Mouse (Mus musculus) intestine, postnatal 0 days (tissue): Measurements from ENCODE around the gene Gm26620. TPM values are rescaled to one million over a fixed set of nuclear protein-coding genes. Genes with fewer than 3 reads are reported as not detected.

Source experiments
- ATAC-seq: fragments of 200-750 bp; cut with Nextera tagmentation; 2 replicates; pipeline ENCODE4 v1.8.0; 2017; ENCODE audit warnings: mild to moderate bottlenecking, moderate TSS enrichment, moderate library complexity
- H3K27ac ChIP-seq: fragments of 300-500 bp; sonication (generic); 2 replicates; pipeline ENCODE4 v1.5.1; 2014; ENCODE audit warnings: mild to moderate bottlenecking, low read depth, low read length, moderate library complexity
- H3K27me3 ChIP-seq: fragments of 300-500 bp; sonication (generic); replicated peaks from 2 replicates; pipeline ENCODE4 v1.6.1; 2014; ENCODE audit warnings: low read length, mixed read lengths; ENCODE audit not compliant: control insufficient read depth, insufficient read depth
- H3K36me3 ChIP-seq: fragments of 300-500 bp; sonication (generic); 2 replicates; pipeline ENCODE4 v1.6.1; 2014; ENCODE audit warnings: mild to moderate bottlenecking, moderate library complexity; ENCODE audit not compliant: control insufficient read depth, insufficient read depth
- H3K4me1 ChIP-seq: fragments of 300-500 bp; sonication (generic); replicated peaks from 2 replicates; pipeline ENCODE4 v1.6.1; 2014; ENCODE audit warnings: antibody characterized with exemption, low read length, mixed read lengths; ENCODE audit not compliant: control insufficient read depth, insufficient read depth
- H3K4me2 ChIP-seq: fragments of 300-500 bp; sonication (generic); replicated peaks from 2 replicates; pipeline ENCODE4 v1.6.1; 2014; ENCODE audit warnings: low read depth, mild to moderate bottlenecking, moderate library complexity
- H3K4me3 ChIP-seq: fragments of 300-500 bp; sonication (generic); 2 replicates; pipeline ENCODE4 v1.5.1; 2014; ENCODE audit warnings: low read depth, low read length
- H3K9ac ChIP-seq: fragments of 300-500 bp; sonication (generic); 2 replicates; pipeline ENCODE4 v1.6.1; 2014; ENCODE audit warnings: mild to moderate bottlenecking, low read depth, low read length
- H3K9me3 ChIP-seq: fragments of 300-500 bp; sonication (generic); 2 replicates; pipeline ENCODE4 v1.6.1; 2016; ENCODE audit warnings: mixed run types; ENCODE audit not compliant: control insufficient read depth
- CTCF ChIP-seq: sonication (generic); IDR thresholded peaks from 2 replicates; pipeline ENCODE4 v1.5.1; 2016; ENCODE audit warnings: low read depth, mild to moderate bottlenecking, control low read depth, antibody characterized with exemption, moderate library complexity
- WGBS: fragments of 180-500 bp; shearing (Covaris S2); extraction: QIAGEN DNeasy Blood & Tissue Kit; methylation state at CpG from one replicate; pipeline ENCODE4 v1.1.7; 2014; 5-methylcytosine and 5-hydroxymethylcytosine counted together
- polyA plus RNA-seq: library from polyadenylated mRNA; unstranded; fragments of >200 nt; fragmentation: Nextera tagmentation; extraction: Ambion mirVana; gene quantifications from 2 replicates; pipeline ENCODE4 v1.2.1, GENCODE M21; 2015

Gene Gm26620
- polyA plus RNA-seq, 1 experiment from 2014 or later = 9.5 TPM

DNA sequence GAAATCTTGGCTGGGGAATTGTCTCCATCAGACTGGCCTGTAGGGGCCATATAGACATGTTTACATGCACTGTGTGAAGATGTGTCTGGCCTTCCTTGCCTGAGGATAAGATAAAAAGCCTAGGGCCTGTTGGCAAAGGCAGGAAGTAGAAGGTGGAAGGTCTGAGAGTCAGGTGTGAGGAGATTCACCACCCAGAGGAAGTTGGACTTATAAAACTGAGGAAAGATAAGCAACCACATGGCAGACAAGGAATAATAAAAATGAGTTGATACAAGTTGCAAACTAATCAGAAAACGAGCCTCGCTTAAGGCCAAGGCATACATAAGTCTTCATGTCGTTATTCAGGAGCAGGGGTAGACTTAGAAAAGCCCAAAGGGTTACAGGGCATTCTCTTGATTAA lies 9.2 kb upstream of the Gm26620 start:
- H3K4me1 ChIP-seq = no peaks in the 10 kb centered on the region
- no peak overlapping the region for H3K9ac ChIP-seq
- H3K27me3 ChIP-seq = no peaks in the 10 kb centered on the region
- H3K27ac ChIP-seq = 0 out of 2 replicates have a peak overlapping the region, but pooled peaks have one; percentile 15
- 0 out of 2 replicates have a peak, but pooled peaks have one; percentile 16 for TF ChIP-seq CTCF
- peak; percentile 67 for ATAC-seq
- no peaks in the 10 kb centered on the region for H3K9me3 ChIP-seq
- H3K4me3 ChIP-seq = no peak overlapping the region
- peaks cover 26% of the 10 kb centered on the region for H3K36me3 ChIP-seq
- WGBS = 44% methylated on average over 3 of the region's 3 CpGs
- no peak overlapping the region for H3K4me2 ChIP-seq

DNA sequence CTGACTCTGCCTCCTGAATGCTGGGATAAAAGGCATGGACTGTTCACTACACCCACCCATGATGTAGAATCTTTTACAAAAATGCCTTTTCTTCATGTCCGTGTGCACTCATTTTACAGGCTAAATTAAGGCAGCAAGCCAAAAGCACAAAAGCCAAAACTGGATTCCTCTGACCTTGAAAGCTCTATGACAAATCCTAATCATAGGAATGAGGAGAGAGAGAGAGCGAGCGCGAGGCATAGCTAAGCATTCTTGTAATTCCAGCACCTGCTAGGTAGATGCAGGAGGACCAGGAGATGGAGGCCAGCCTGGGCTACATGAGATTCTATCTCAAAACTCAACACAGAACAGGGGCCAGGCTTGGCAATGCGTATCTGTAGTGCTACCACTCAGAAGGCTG lies 8.0 kb upstream of the Gm26620 start:
- Histone ChIP-seq H3K9me3 (no peaks in the 10 kb centered on the region), H3K27me3 (no peaks in the 10 kb centered on the region), H3K4me3 (no peak overlapping the region), H3K4me2 (no peak overlapping the region), H3K9ac (no peak overlapping the region), H3K4me1 (no peaks in the 10 kb centered on the region), H3K27ac (no peak overlapping the region), H3K36me3 (peaks cover 27% of the 10 kb centered on the region)
- WGBS = 91% methylated on average over 5 of the region's 5 CpGs
- ATAC-seq = no peak
- no peak for TF ChIP-seq CTCF

DNA sequence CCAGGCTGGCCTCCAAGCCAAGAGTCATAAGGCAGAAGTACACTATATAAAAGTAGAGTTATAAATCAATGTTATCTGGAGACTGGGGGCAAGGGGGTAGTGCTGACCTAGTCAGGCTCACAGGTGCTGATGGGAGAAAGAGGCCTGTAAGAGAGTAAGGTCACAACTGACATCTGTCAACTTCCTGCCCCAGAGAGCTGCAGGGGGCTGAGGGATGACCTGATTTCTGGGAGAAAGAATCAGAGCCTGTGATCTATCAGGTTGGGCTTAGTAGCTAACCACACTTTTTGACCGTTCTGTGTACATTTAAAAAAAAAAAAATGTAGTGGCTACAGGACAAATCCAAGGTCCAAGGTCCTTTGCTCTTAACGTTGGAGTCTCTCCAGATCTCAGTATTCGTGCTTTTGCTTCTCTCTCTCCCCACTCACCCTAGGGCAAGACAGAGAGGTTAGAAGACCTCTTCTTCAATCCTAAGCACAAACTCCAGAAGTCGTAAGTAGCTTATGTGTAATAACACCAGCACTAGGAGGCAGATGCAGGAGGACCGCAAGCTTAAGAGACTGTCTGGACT lies 1.9 kb upstream of the Gm26620 start:
- H3K27me3 ChIP-seq = no peaks in the 10 kb centered on the region
- peak overlapping the region; percentile 68 for H3K4me3 ChIP-seq
- no peaks in the 10 kb centered on the region for H3K4me1 ChIP-seq
- TF ChIP-seq CTCF = no peak
- ATAC-seq = peak; percentile 69
- peaks cover 23% of the 10 kb centered on the region for H3K36me3 ChIP-seq
- H3K9ac ChIP-seq = 0 out of 2 replicates have a peak overlapping the region, but pooled peaks have one; percentile 22
- H3K4me2 ChIP-seq = peak overlapping the region; percentile 70
- peak overlapping the region; percentile 95 for H3K27ac ChIP-seq
- no peaks in the 10 kb centered on the region for H3K9me3 ChIP-seq
- WGBS = 38% methylated on average over 5 of the region's 5 CpGs

DNA sequence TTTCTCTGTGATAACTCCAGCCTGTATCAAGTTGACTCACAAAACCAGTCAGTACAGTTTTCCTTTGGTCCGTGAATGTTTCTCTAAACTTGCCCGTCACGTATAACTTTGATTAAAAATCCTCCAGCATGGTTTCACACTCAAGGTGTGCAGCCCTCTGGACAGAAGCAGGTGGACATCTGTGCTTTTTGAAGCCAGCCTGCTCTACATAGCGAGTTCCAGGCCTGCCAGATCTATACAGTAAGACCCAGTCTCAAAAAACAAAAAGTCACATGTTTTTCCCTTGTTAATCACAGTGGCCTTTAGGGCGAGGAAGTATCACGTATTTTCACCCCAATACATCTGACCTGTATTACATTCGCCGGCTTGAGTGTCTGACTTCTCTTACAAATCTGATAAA lies 475 bp upstream of the Gm26620 start:
- no peak for ATAC-seq
- Histone ChIP-seq H3K4me2 (peak overlapping the region; percentile 70), H3K27me3 (no peaks in the 10 kb centered on the region), H3K9me3 (no peaks in the 10 kb centered on the region), H3K27ac (peak overlapping the region; percentile 95), H3K4me1 (no peaks in the 10 kb centered on the region), H3K36me3 (peaks cover 13% of the 10 kb centered on the region), H3K4me3 (peak overlapping the region; percentile 68), H3K9ac (peak overlapping the region; percentile 47; the same call in 1 of the 2 replicates)
- 10% methylated on average over 8 of the region's 8 CpGs for WGBS
- no peak for TF ChIP-seq CTCF

DNA sequence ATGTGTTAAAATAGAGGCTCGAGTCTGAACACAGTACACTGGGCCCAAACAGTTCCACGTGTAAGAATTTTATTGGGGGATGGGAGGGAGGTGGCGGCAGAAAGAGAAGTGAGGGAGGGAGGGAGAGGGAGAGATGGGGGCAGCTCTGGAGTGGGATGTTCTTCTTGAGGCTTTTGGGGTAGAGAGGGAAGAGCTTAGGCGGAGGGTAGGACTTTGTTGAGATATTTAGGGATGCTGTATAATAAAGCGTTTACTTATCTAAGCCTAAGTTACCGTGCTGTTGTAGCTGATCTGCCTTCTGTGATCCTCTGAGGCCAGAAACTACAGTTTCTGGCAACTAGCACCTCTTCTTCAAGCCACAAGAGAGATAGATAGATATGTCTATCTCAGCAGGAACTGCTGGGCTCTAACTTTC lies 1.2 kb downstream of the Gm26620 start:
- peak overlapping the region; percentile 70 for H3K4me2 ChIP-seq
- TF ChIP-seq CTCF = no peak

DNA sequence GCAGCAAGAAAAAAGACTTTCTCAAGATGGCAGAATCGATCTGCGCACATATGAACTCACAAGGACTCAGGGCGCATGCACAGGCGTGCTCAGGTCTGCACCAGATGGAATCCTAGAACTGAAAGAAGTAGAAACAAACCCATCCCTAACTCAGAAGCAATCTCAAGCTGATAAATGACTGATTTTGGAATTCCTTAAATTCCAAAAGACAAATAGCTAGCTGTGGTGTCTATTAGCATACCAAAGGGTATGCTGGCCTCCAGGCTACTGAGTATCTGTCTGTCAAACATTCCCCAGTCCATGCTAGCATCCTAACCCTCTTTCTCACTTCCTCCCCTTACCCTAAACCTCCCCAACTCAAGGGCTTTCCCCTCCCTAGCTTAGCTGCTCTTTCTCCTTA lies 4.4 kb downstream of the Gm26620 start:
- ATAC-seq = no peak
- H3K27me3 ChIP-seq = no peaks in the 10 kb centered on the region
- no peaks in the 10 kb centered on the region for H3K9me3 ChIP-seq
- H3K27ac ChIP-seq = no peak overlapping the region
- WGBS = 86% methylated on average over 4 of the region's 4 CpGs
- no peak overlapping the region for H3K9ac ChIP-seq
- no peak for TF ChIP-seq CTCF
- H3K4me2 ChIP-seq = no peak overlapping the region
- no peaks in the 10 kb centered on the region for H3K4me1 ChIP-seq
- H3K36me3 ChIP-seq = no peaks in the 10 kb centered on the region
- H3K4me3 ChIP-seq = no peak overlapping the region

More for the DNA sequence above, 1.2 kb downstream of the Gm26620 start:
- Histone ChIP-seq H3K9ac (no peak overlapping the region), H3K4me3 (peak overlapping the region; percentile 13), H3K4me1 (no peaks in the 10 kb centered on the region), H3K27ac (peak overlapping the region; percentile 95), H3K36me3 (no peaks in the 10 kb centered on the region; the same call in 1 of the 2 replicates), H3K27me3 (no peaks in the 10 kb centered on the region), H3K9me3 (no peaks in the 10 kb centered on the region)
- no peak for ATAC-seq
- 10% methylated on average over 6 of the region's 6 CpGs for WGBS
